Mouse (Mus musculus) activated CD4-positive, CD25-positive, alpha-beta regulatory T cell (primary cell): ENCODE results near the gene Snx21. TPM values are rescaled to one million over a fixed set of nuclear protein-coding genes. Genes with fewer than 3 reads are reported as not detected.

Experiments
- polyA plus RNA-seq, 2 experiments: library from polyadenylated mRNA; unstranded; fragments of 100-300 nt; shearing (Covaris generic); gene quantifications; one replicate each; pipeline ENCODE4 v1.2.1; 2017

Snx21 gene
- 10 to 100 TPM in 1 of 2 experiments, 1 to 10 TPM in 1; 7.8 to 11.3 TPM for polyA plus RNA-seq

DNA sequence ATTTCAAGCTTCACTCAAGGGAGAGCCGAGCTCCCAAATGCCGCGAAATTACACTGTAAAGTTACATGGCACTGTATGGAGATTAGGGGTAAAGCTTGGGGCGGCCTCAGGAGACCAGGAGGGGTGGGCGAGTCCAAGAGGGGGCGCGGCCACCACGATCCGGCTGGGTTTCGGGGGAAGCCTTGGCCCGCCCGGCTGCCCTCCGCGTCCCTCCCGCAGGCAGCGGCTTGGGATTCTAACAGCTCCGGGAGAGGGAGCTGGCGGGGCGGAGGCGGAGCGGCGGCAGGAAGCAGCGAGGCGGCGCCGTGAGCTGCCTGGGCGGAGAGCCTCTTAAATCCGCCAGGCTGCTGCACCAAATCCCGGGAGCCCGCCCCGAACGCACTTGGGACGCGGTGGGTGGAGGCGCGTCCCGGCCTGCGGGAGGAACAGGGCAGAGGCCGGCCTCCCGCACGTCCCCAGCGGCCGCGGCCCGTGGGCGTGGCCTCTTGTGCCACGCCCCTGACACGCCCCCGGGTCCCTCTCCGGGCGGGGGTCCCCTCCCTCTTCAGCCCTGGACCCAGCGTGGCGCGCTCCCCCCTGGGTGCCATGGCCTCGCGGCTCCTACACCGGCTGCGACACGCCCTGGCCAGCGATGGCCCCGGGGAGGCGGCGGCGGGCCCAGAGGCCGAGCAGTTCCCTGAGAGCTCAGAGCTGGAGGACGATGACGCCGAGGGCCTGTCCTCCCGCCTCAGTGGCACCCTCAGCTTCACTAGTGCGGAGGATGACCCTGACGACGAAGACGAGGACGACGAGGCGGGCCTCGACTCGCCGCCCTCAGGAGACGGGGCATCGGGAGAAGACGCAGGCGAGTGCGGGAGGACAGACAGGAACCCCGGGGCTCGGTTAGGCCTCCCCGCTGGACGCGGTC is at the start of gene Snx21:
Snx21 (plus strand) TSS at position 343 of the 907 bp plus-strand sequence.

DNA sequence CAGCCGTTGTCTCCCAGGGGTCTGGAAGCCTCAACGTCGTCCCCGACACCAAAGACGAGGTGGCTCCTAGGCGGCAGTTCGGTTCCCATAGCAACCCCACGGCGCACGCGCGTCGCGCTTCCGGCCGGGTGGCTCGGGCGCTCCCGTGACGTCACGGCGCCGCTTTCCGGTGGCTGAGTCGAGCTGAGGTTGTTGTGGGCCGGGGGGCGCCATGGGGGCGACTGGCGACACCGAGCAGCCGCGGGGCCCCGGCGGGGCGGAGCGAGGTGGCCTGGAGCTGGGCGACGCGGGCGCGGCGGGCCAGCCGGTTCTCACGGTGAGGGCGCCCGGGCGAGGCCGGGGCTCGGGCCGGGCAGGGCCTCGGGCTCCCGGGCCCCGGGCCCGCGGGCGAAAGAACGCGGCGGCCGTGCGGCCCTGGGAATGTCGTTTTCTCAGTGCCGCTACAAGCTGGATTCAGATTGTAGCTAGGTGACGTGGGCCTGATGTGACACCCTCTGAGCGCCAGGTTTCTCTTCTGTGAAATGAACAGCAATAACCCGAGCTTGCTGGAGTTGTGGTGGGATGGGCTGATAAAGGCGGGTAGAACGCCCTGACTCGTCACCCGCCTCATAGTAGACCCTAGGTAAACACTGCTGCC is 39.7 kb upstream of the Snx21 start, which contains the start of the genes Wfdc3 and Dnttip1:
Wfdc3 (minus strand) TSS at position 89 of the 637 bp plus-strand sequence.
Dnttip1 (plus strand) TSS at position 141 of the 637 bp plus-strand sequence.

DNA sequence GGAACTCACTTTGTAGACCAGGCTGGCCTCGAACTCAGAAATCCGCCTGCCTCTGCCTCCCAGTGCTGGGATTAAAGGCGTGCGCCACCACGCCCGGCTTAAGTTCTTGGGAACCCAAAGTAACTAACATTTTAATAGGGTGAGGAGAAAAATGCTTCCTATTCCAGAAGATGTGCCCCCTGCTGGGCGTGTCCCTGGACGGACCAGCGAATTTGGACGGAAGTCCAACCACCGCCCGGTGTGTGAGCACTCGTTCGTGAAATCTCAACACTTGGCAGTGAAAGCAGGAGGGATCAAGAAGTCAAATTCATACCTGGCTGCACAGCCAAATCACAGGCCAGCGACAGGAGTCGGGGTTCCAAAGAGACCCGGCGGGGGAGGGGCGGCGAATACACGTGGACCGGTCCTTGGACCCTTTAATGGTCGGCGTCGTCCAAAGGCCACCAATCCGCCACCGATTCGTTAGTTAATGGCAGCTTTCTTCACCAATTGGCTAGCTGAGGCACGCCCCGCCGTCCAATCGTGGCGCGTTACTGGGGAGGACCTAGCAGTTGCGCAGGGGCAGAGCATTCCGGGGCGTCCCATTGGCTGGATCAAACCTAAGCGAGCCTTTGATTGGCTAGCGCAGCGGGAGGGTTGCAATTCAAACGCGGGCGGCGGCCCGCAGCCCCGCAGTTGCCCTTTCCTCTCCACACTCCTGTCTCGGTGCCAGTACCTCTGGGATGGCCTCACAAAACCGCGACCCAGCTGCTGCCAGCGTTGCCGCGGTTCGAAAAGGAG is 16.2 kb upstream of the Snx21 start, which contains the start of gene Ube2c:
Ube2c (plus strand) TSS at position 641 of the 780 bp plus-strand sequence.

DNA sequence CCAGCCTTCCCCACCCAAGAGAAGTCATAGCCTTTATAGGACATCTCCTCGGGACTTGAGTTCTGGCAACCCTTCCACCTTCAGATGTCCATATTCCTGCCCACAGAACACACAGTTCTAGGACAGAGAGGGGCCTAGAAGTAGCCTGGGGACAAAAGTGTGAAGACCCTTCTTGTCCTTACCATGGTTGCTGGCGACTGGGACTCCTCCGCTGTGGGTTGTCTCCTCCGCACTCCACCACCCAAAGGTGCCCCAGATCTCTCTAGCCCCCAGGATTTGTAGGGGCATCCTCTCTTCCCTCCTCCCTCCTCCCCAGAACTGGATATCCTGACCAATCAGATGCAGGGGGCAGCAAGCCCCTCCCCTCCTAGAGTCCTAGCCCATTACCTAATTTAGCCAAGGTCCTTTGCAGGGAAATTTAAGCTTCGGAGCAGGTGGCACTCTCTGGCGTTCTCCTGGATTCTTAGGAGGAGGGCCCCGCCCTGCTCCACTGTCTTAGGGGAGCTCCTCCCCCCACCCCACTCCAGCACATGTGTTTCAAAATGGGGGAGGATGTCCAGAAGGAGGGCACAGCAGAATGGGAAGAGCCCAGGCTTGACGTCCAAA is 6.0 kb upstream of the Snx21 start, which contains the start of gene Tnnc2:
Tnnc2 (minus strand) TSS at position 487 of the 606 bp plus-strand sequence.

DNA sequence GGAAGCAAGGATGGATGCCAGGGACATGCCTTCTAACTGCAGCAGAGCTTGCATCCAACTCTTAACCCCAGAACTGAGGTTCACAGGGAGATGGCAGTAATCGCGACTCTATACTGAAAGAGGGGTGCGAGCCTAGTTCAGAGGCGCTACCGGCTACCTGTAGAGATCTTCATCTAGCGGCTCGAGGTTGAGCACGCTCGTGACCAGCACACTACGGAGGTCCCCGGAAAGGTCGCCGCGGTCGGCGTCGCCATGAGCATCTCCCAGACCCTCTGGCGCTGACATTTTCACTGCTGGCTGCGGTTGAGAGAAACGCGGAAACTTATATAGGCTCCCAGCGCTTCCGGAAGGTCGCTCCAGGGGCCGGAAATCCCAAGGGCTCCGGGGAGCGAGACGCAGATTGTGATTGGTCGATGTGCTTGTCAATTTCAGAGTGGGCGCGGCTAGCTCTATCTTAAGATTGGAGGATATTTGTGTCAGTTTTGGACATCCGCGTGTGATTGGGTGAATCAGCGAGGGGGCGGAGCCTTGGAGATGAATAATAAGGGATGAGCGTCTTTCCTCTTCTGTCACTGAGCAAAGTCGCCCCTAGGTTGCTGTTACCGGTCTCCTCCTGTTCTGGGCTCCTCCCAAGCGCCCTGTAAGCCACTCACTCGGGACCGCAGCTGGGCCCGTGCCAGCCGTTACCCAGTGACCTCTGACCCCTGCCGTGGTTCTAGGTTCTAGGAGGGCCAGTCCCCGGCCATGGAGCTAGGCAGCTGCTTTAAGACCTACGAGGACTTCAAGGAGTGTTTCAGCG is 19.1 kb downstream of the Snx21 start, which contains the start of the genes Acot8 and Zswim3:
Acot8 (minus strand) TSS at position 350 of the 799 bp plus-strand sequence.
Zswim3 (plus strand) TSS at position 566 of the 799 bp plus-strand sequence.

DNA sequence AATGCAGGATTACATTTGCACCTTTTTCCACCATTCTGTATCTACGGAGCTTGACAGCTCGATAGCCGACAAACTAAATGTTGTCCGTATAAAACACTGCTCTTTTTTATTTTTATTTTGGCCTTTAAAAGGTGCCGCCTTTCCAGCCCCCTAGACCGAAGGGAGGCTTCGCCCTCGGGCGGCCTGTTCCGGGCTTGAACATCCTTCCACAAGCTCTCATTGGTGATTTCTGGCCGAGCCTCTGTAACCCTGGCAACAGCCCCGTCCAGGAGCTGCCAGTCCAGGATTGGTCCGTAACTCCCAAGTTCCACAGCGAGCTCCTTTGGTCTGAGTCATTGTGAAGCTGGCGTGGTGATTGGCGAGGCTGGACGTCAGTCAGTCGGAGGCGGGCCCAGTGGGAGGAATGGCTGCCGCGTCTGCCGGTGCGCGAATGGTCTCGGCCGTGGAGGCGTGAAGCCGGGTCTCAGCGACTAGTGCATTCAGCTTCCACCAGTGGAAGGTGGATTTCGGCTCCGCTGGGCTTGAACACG is 37.1 kb downstream of the Snx21 start, which contains the start of gene Zswim1:
Zswim1 (plus strand) TSS at position 51 of the 530 bp plus-strand sequence.

DNA sequence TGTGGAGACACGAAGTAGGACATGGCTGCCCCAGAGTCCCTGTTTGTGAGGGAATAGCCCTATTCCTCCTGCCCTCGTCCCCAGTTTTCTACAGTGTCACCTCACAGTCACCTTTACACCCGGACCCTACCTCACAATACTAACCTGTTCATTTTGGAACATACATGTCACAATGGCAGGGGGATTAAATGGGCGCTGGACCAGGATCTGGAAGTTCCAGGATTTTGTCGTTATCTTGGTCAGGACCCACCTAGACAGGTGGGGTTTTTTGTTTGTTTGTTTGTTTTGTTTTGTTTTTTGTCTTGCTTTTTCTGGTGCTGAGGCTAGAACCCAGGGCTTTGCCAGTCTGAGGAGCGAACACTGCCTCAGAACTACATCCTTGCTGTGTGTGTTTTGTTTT is 42.8 kb downstream of the Snx21 start, which contains the start of gene Spata25:
Spata25 (minus strand) TSS at position 101 of the 400 bp plus-strand sequence.

DNA sequence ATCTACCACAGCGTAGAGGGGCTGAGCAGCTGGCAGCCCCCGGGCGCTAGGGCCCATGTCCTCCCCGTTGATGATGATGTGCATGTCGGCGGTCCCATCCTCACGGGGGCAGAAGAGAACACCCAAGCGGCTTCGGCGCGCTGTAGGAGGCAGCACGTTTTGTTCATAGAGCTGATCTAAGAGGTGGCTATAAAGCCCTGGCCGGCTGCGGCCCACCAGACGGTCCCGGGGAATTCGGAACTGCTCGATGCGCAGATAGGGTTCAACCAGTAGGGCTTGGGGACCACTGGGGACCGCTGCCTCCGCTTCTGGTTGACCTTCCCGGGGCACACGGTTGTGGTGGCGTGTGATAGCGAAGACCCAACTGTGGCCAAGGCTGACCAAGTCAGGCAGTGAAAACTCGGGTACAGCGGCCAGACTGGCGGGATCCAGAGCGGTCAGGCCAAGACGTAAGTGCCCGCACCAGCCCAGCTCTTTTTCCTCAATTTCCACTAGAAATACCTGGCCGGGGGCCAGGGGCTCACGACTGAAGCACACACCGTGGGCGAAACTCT is 47.2 kb downstream of the Snx21 start, which contains the start of gene Ctsa:
Ctsa (plus strand) TSS at position 126 of the 554 bp plus-strand sequence.

DNA sequence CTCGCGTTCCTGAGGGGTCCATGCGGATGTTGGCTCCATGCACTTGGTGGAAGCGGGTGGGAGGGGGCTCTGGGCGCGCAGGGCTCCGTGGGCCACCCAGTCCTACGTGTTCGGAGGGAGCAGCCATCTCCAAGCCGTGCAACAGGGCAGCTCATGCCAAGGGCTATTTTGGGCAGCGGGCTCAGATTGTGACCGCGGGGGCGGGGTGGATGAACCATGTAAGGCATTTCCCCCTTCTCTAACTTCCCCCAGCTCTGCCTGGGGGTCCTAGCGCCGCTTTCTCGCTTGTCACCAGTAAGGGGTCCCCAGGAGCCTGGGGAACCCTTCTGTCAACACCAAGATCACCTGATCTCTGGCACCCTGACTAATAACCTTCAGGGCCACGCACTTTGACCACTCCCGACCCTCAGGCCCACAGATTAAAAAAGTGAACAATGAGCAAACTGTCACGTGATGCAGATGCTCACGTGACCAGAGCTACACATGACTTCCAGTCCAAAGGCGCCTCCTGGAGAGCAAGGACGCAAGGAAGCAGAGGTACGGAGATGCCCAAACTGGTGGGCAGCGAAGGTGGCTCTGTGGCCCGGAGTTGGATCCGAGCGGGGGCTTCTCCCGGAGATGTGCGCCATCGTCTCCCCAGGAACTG is 47.8 kb downstream of the Snx21 start, which contains the start of gene Neurl2:
Neurl2 (minus strand) TSS at position 143 of the 646 bp plus-strand sequence.

Other genes with a start within 250 kb of the Snx21 start
- gene Wfdc2, start 223.4 kb upstream of the Snx21 start, polyA plus RNA-seq = 1 to 10 TPM in 1 of 2 experiments, under 1 TPM in 1; 0.43 to 1.1 TPM
- not detected for gene Spint3, start 212.4 kb upstream of the Snx21 start, polyA plus RNA-seq
- gene Wfdc6a, start 200.4 kb upstream of the Snx21 start, polyA plus RNA-seq = not detected
- not detected for gene Eppin, start 192.2 kb upstream of the Snx21 start, polyA plus RNA-seq
- gene Wfdc6b, start 172.3 kb upstream of the Snx21 start, polyA plus RNA-seq = under 1 TPM in 1 of 2 experiments, not detected in 1; 0.28 TPM
- gene Wfdc8, start 172.2 kb upstream of the Snx21 start, polyA plus RNA-seq = under 1 TPM in 1 of 2 experiments, not detected in 1; 0.12 TPM
- gene Wfdc16, start 147.0 kb upstream of the Snx21 start, polyA plus RNA-seq = not detected
- gene Wfdc10, start 129.8 kb upstream of the Snx21 start, polyA plus RNA-seq = not detected
- gene Wfdc9, start 129.2 kb upstream of the Snx21 start, polyA plus RNA-seq = not detected
- gene Wfdc11, start 111.7 kb upstream of the Snx21 start, polyA plus RNA-seq = not detected
- not detected for gene Wfdc13, start 100.7 kb upstream of the Snx21 start, polyA plus RNA-seq
- not detected for gene Spint4, start 87.3 kb upstream of the Snx21 start, polyA plus RNA-seq
- gene Spint5, start 70.5 kb upstream of the Snx21 start, polyA plus RNA-seq = not detected
- gene Wfdc3, start 39.9 kb upstream of the Snx21 start, polyA plus RNA-seq = under 1 TPM in 1 of 2 experiments, not detected in 1; 0.49 TPM
- gene Dnttip1, start 39.8 kb upstream of the Snx21 start, polyA plus RNA-seq = 10 to 100 TPM; 64.6 to 68.8 TPM
- gene Ube2c, start 15.9 kb upstream of the Snx21 start, polyA plus RNA-seq = 10 to 100 TPM; 20.3 to 34.2 TPM
- gene Tnnc2, start 5.9 kb upstream of the Snx21 start, polyA plus RNA-seq = not detected
- 10 to 100 TPM; 43.0 to 44.5 TPM for gene Acot8, start 19.1 kb downstream of the Snx21 start, polyA plus RNA-seq
- 1 to 10 TPM; 4.5 to 9.6 TPM for gene Zswim3, start 19.3 kb downstream of the Snx21 start, polyA plus RNA-seq
- gene Zswim1, start 36.9 kb downstream of the Snx21 start, polyA plus RNA-seq = 10 to 100 TPM; 16.1 to 16.4 TPM
- gene Spata25, start 42.7 kb downstream of the Snx21 start, polyA plus RNA-seq = under 1 TPM in 1 of 2 experiments, not detected in 1; 0.67 TPM
- 100 to 1,000 TPM; 220 to 295 TPM for gene Ctsa, start 47.0 kb downstream of the Snx21 start, polyA plus RNA-seq
- 1 to 10 TPM; 1.6 to 2.6 TPM for gene Neurl2, start 47.6 kb downstream of the Snx21 start, polyA plus RNA-seq
- gene Pltp, start 71.9 kb downstream of the Snx21 start, polyA plus RNA-seq = 1 to 10 TPM; 2.9 to 7.1 TPM
- gene Pcif1, start 93.5 kb downstream of the Snx21 start, polyA plus RNA-seq = 100 to 1,000 TPM; 130 to 134 TPM
- gene Zfp335, start 125.9 kb downstream of the Snx21 start, polyA plus RNA-seq = 10 to 100 TPM; 21.9 to 32.6 TPM
- gene Mmp9, start 155.0 kb downstream of the Snx21 start, polyA plus RNA-seq = 10 to 100 TPM in 1 of 2 experiments, 1 to 10 TPM in 1; 1.6 to 46.3 TPM
- under 1 TPM; 0.25 to 0.57 TPM for gene Slc12a5, start 175.0 kb downstream of the Snx21 start, polyA plus RNA-seq
- gene Ncoa5, start 249.0 kb downstream of the Snx21 start, polyA plus RNA-seq = 10 to 100 TPM; 42.4 to 48.8 TPM